7 mouse cellular contexts compared by ENCODE assay signal in the genomic region with DNA sequence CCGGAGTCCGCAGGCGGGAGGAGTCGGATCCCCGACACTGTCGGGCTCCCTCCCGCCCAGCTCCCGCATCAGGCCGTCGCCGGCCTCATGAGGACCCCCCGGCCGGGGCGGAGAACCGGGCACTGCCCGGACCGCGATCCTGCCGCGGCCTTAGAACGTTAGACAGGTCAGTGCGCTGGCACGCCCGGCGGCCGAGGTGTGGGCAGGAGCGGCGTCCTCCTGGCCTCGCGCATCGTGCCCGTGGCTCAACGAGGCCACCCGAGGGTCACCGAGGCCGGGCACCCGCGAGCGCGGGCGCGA. TPM values are rescaled to one million over a fixed set of nuclear protein-coding genes. Genes with fewer than 3 reads are reported as not detected.
A peak's percentile ranks its signal among the peaks of the same experiment; 100 is the strongest.
DNase-seq lines count a peak whose midpoint lies in the region; ATAC-seq and TF ChIP-seq lines count a peak whose summit lies in the region.

No protein-coding gene starts in this region.

- H3K36me3 ChIP-seq in lung, embryonic 15.5 days, result no peaks in the 10 kb centered on the region
- H3K36me3 ChIP-seq in intestine, postnatal 0 days (ENCODE audit: control insufficient read depth, insufficient read depth), result peaks cover 3% of the 10 kb centered on the region; the same call in 1 of the 2 replicates
- H3K36me3 ChIP-seq in neural tube, embryonic 14.5 days (ENCODE audit: control insufficient read depth, insufficient read depth, low read length), result peaks cover 5% of the 10 kb centered on the region

- ATAC-seq in lung, embryonic 15.5 days (ENCODE audit: borderline replicate concordance, extremely low read depth, low FRiP score, low TSS enrichment), result no peak; the same call in 1 of the 2 replicates
- 0 out of 2 replicates have a peak, but pooled peaks have one; percentile 2 for ATAC-seq in erythroid progenitor cell, adult 5-6 weeks (replicated peaks; ENCODE audit: low FRiP score, poor library complexity, severe bottlenecking)
- peak; percentile 37 for ATAC-seq in intestine, postnatal 0 days
- no peak; the same call in 1 of the 2 replicates for ATAC-seq in neural tube, embryonic 14.5 days (ENCODE audit: low read depth)

- peaks cover 72% of the 10 kb centered on the region for H3K27me3 ChIP-seq in lung, embryonic 15.5 days
- H3K27me3 ChIP-seq in intestine, postnatal 0 days (replicated peaks; ENCODE audit: control insufficient read depth, insufficient read depth, low read length), result peaks cover 22% of the 10 kb centered on the region
- H3K27me3 ChIP-seq in neural tube, embryonic 14.5 days (ENCODE audit: control insufficient read depth, insufficient read depth, low read length), result peaks cover 15% of the 10 kb centered on the region

- TF ChIP-seq CTCF in intestine, postnatal 0 days (IDR thresholded peaks at IDR 0.05; ENCODE audit: low read depth), result no peak

- peak overlapping the region; percentile 45 for H3K9ac ChIP-seq in lung, embryonic 15.5 days
- H3K9ac ChIP-seq in intestine, postnatal 0 days (ENCODE audit: low read depth, low read length), result peak overlapping the region; percentile 60
- H3K9ac ChIP-seq in neural tube, embryonic 14.5 days (replicated peaks; ENCODE audit: low read depth, low read length), result peak overlapping the region; percentile 96

- peak overlapping the region; percentile 100 for H3K4me2 ChIP-seq in lung, embryonic 15.5 days
- peak overlapping the region; percentile 98 for H3K4me2 ChIP-seq in intestine, postnatal 0 days (replicated peaks; ENCODE audit: low read depth)
- H3K4me2 ChIP-seq in neural tube, embryonic 14.5 days (ENCODE audit: low read depth, low read length), result peak overlapping the region; percentile 67

- DNase-seq in lung, postnatal 14 days, result no peak
- no peak for DNase-seq in layer of hippocampus, postnatal 14 days (ENCODE audit: low spot score in 2 of 2)
- DNase-seq in natural killer cell, adult 2 months (ENCODE audit: low spot score in 2 of 2), result no peak

- peaks cover 33% of the 10 kb centered on the region for H3K4me1 ChIP-seq in lung, embryonic 15.5 days
- no peaks in the 10 kb centered on the region; the same call in 1 of the 2 replicates for H3K4me1 ChIP-seq in intestine, postnatal 0 days (replicated peaks; ENCODE audit: control insufficient read depth, insufficient read depth, low read length)
- peaks cover 18% of the 10 kb centered on the region for H3K4me1 ChIP-seq in neural tube, embryonic 14.5 days (ENCODE audit: control insufficient read depth, insufficient read depth, low read length)

- WGBS in lung, embryonic 15.5 days, result under 1% methylated on average over 42 of the region's 42 CpGs
- 1% methylated on average over 36 of the region's 42 CpGs for WGBS in intestine, postnatal 0 days
- under 1% methylated on average over 42 of the region's 42 CpGs for WGBS in neural tube, embryonic 14.5 days

- H3K27ac ChIP-seq in lung, embryonic 15.5 days, result no peak overlapping the region
- H3K27ac ChIP-seq in intestine, postnatal 0 days (ENCODE audit: low read depth, low read length), result peak overlapping the region; percentile 84
- peak overlapping the region; percentile 91 for H3K27ac ChIP-seq in neural tube, embryonic 14.5 days (ENCODE audit: low read depth, low read length)

- H3K9me3 ChIP-seq in lung, embryonic 15.5 days, result no peaks in the 10 kb centered on the region
- H3K9me3 ChIP-seq in intestine, postnatal 0 days (ENCODE audit: control insufficient read depth), result no peaks in the 10 kb centered on the region
- H3K9me3 ChIP-seq in neural tube, embryonic 14.5 days (ENCODE audit: control insufficient read depth, low read length), result no peaks in the 10 kb centered on the region

- H3K4me3 ChIP-seq in lung, embryonic 15.5 days, result peak overlapping the region; percentile 51
- H3K4me3 ChIP-seq in intestine, postnatal 0 days (ENCODE audit: low read depth, low read length), result peak overlapping the region; percentile 57
- H3K4me3 ChIP-seq in neural tube, embryonic 14.5 days (ENCODE audit: low read depth, low read length), result peak overlapping the region; percentile 87

RNA-seq across cellular contexts. Expression of a gene that starts 0.3 kb away (rescaled TPM):
- 2.8 and 3.6 TPM in 2 replicates for polyA plus RNA-seq in lung, embryonic 15.5 days (2015; fragmentation: Nextera tagmentation; extraction: Ambion mirVana)
- 25.2 and 34.2 TPM in 2 replicates for total RNA-seq in erythroid progenitor cell, adult 5-6 weeks (2015; ENCODE audit: low replicate concordance)
- total RNA-seq in erythroid progenitor cell, adult 5-6 weeks (2017; ENCODE audit: low replicate concordance), result 10.7 and 14.0 TPM in 2 replicates
- 29.4 and 34.1 TPM in 2 replicates for polyA plus RNA-seq in intestine, postnatal 0 days (2015; fragmentation: Nextera tagmentation; extraction: Ambion mirVana)
- polyA plus RNA-seq in neural tube, embryonic 14.5 days (2014; fragmentation: Nextera tagmentation; extraction: Ambion mirVana), result 79.3 and 93.4 TPM in 2 replicates
- total RNA-seq in layer of hippocampus, postnatal 14 days (2021), result 100 to 1,000 TPM; 108 to 110 TPM

RNA-seq across cellular contexts. Expression of a gene that starts 15.1 kb away (rescaled TPM):
- polyA plus RNA-seq in lung, embryonic 15.5 days (2015; fragmentation: Nextera tagmentation; extraction: Ambion mirVana), result 0.86 and 0.93 TPM in 2 replicates
- not detected in 2 replicates for total RNA-seq in erythroid progenitor cell, adult 5-6 weeks (2015; ENCODE audit: low replicate concordance)
- not detected in 2 replicates for total RNA-seq in erythroid progenitor cell, adult 5-6 weeks (2017; ENCODE audit: low replicate concordance)
- 0.52 and 0.65 TPM in 2 replicates for polyA plus RNA-seq in intestine, postnatal 0 days (2015; fragmentation: Nextera tagmentation; extraction: Ambion mirVana)
- polyA plus RNA-seq in neural tube, embryonic 14.5 days (2014; fragmentation: Nextera tagmentation; extraction: Ambion mirVana), result 0.80 and 1.3 TPM in 2 replicates
- total RNA-seq in layer of hippocampus, postnatal 14 days (2021), result 1 to 10 TPM; 4.6 to 5.9 TPM

RNA-seq across cellular contexts. Expression of a gene that starts 24.6 kb away (rescaled TPM):
- polyA plus RNA-seq in lung, embryonic 15.5 days (2015; fragmentation: Nextera tagmentation; extraction: Ambion mirVana), result 55.4 and 59.0 TPM in 2 replicates
- total RNA-seq in erythroid progenitor cell, adult 5-6 weeks (2015; ENCODE audit: low replicate concordance), result 0.72 TPM in 1 of 2 replicates, not detected in the other
- 0.13 and 10.1 TPM in 2 replicates for total RNA-seq in erythroid progenitor cell, adult 5-6 weeks (2017; ENCODE audit: low replicate concordance)
- 14.4 and 15.1 TPM in 2 replicates for polyA plus RNA-seq in intestine, postnatal 0 days (2015; fragmentation: Nextera tagmentation; extraction: Ambion mirVana)
- 24.2 and 31.0 TPM in 2 replicates for polyA plus RNA-seq in neural tube, embryonic 14.5 days (2014; fragmentation: Nextera tagmentation; extraction: Ambion mirVana)
- 100 to 1,000 TPM; 196 to 200 TPM for total RNA-seq in layer of hippocampus, postnatal 14 days (2021)

RNA-seq across cellular contexts. Expression of a gene that starts 30.2 kb away (rescaled TPM):
- polyA plus RNA-seq in lung, embryonic 15.5 days (2015; fragmentation: Nextera tagmentation; extraction: Ambion mirVana), result 73.9 and 82.6 TPM in 2 replicates
- 18.9 and 22.0 TPM in 2 replicates for total RNA-seq in erythroid progenitor cell, adult 5-6 weeks (2015; ENCODE audit: low replicate concordance)
- total RNA-seq in erythroid progenitor cell, adult 5-6 weeks (2017; ENCODE audit: low replicate concordance), result 6.3 and 11.9 TPM in 2 replicates
- 22.2 and 24.6 TPM in 2 replicates for polyA plus RNA-seq in intestine, postnatal 0 days (2015; fragmentation: Nextera tagmentation; extraction: Ambion mirVana)
- 224 and 231 TPM in 2 replicates for polyA plus RNA-seq in neural tube, embryonic 14.5 days (2014; fragmentation: Nextera tagmentation; extraction: Ambion mirVana)
- 100 to 1,000 TPM; 200 to 207 TPM for total RNA-seq in layer of hippocampus, postnatal 14 days (2021)

RNA-seq across cellular contexts. Expression of a gene that starts 44.4 kb away (rescaled TPM):
- polyA plus RNA-seq in lung, embryonic 15.5 days (2015; fragmentation: Nextera tagmentation; extraction: Ambion mirVana), result 90.1 and 101 TPM in 2 replicates
- total RNA-seq in erythroid progenitor cell, adult 5-6 weeks (2015; ENCODE audit: low replicate concordance), result 36.5 and 37.5 TPM in 2 replicates
- 57.2 and 70.0 TPM in 2 replicates for total RNA-seq in erythroid progenitor cell, adult 5-6 weeks (2017; ENCODE audit: low replicate concordance)
- polyA plus RNA-seq in intestine, postnatal 0 days (2015; fragmentation: Nextera tagmentation; extraction: Ambion mirVana), result 113 and 116 TPM in 2 replicates
- 65.7 and 92.8 TPM in 2 replicates for polyA plus RNA-seq in neural tube, embryonic 14.5 days (2014; fragmentation: Nextera tagmentation; extraction: Ambion mirVana)
- total RNA-seq in layer of hippocampus, postnatal 14 days (2021), result 100 to 1,000 TPM; 100 to 103 TPM

Comparison
In these comparisons a context has a peak if more than half of its experiments do, and no peak if none do; other contexts are left out.
1. ATAC-seq: peak in erythroid progenitor cell, adult 5-6 weeks (single experiment) and intestine, postnatal 0 days (single experiment); none in lung, embryonic 15.5 days (single experiment) and neural tube, embryonic 14.5 days (single experiment).
2. H3K9ac ChIP-seq: peak in every context shown above with its lines; median percentile 96 in neural tube, embryonic 14.5 days; 60 in intestine, postnatal 0 days; 45 in lung, embryonic 15.5 days.
3. Peak in every context shown above with its lines, with median percentiles within 50 percentile points of each other: H3K4me2 ChIP-seq and H3K4me3 ChIP-seq.